14 mouse cellular contexts compared by ENCODE assay signal in genomic region chr3:126723458-126723857, GRCm38 (mm10).
DNase-seq lines count a peak whose midpoint lies in the region; ATAC-seq and TF ChIP-seq lines count a peak whose summit lies in the region.
"Had no signal": no experiment of that assay in that cellular context is flagged by ENCODE, and none has a peak within 500 bp of the region (broad histone marks: within the 10 kb centered on the region; RNA-seq: fewer than 3 reads in every experiment).

No protein-coding gene starts in this region.

- peak overlapping the region; percentile 75 for H3K27ac ChIP-seq in cerebellum, adult 2 months (ENCODE audit: insufficient read depth, low read length)
- peak overlapping the region; percentile 72 for H3K27ac ChIP-seq in hindbrain, postnatal 0 days
- no peak overlapping the region for H3K27ac ChIP-seq in hindbrain, embryonic 12.5 days
- peak overlapping the region; percentile 90 for H3K27ac ChIP-seq in heart, embryonic 16.5 days (ENCODE audit: low read length)
- H3K27ac ChIP-seq: limb, embryonic 12.5 days; neural tube, embryonic 12.5 days had no signal

- 22% methylated on average over 5 of the region's 5 CpGs for WGBS in cerebellum, adult 2 months
- WGBS in hindbrain, postnatal 0 days = 56% methylated on average over 5 of the region's 5 CpGs
- WGBS in hindbrain, embryonic 12.5 days = 75% methylated on average over 5 of the region's 5 CpGs
- WGBS in heart, embryonic 16.5 days = 44% methylated on average over 5 of the region's 5 CpGs

- H3K36me3 ChIP-seq in hindbrain, postnatal 0 days (ENCODE audit: insufficient read depth, low read length) = no peaks in the 10 kb centered on the region; the same call in 1 of the 2 replicates
- no peaks in the 10 kb centered on the region for H3K36me3 ChIP-seq in hindbrain, embryonic 12.5 days
- no peaks in the 10 kb centered on the region for H3K36me3 ChIP-seq in heart, embryonic 16.5 days (ENCODE audit: control insufficient read depth, insufficient read depth)
- H3K36me3 ChIP-seq: G1E; limb, embryonic 12.5 days; neural tube, embryonic 12.5 days had no signal

- no peak for DNase-seq in cerebellum, adult 2 months
- no peak for DNase-seq in cerebellum, adult 8-10 months
- no peak for DNase-seq in hindbrain, postnatal 0 days (ENCODE audit: low spot score)
- DNase-seq in brain, adult 2 months (ENCODE audit: low read depth, low spot score) = peak; percentile 48
- DNase-seq in spleen, adult 18-20 months = no peak
- DNase-seq: kidney, adult 9 months; lung, adult 18-20 months; thymus, adult 18-20 months had no signal

- no peak overlapping the region for H3K4me2 ChIP-seq in hindbrain, postnatal 0 days (ENCODE audit: low read depth, low read length)
- H3K4me2 ChIP-seq in hindbrain, embryonic 12.5 days (replicated peaks) = no peak overlapping the region
- no peak overlapping the region for H3K4me2 ChIP-seq in heart, embryonic 16.5 days (ENCODE audit: low read depth, low read length)
- H3K4me2 ChIP-seq: limb, embryonic 12.5 days; neural tube, embryonic 12.5 days had no signal

- ATAC-seq in hindbrain, postnatal 0 days = peak; percentile 41; the same call in 1 of the 2 replicates
- no peak for ATAC-seq in hindbrain, embryonic 12.5 days (ENCODE audit: low FRiP score)
- peak; percentile 87 for ATAC-seq in heart, embryonic 16.5 days (replicated peaks; ENCODE audit: extremely low read depth, insufficient read depth, low FRiP score)
- ATAC-seq in activated CD4-positive, CD25-positive, alpha-beta regulatory T cell, adult 4 months = no peak

- TF ChIP-seq POLR2A in cerebellum, adult 2 months (IDR thresholded peaks at IDR 0.05; ENCODE audit: borderline replicate concordance, insufficient read depth, low read length) = no peak

- H3K4me3 ChIP-seq in cerebellum, adult 2 months (replicated peaks; ENCODE audit: insufficient read depth, low read depth, low read length) = no peak overlapping the region
- no peak overlapping the region for H3K4me3 ChIP-seq in hindbrain, postnatal 0 days (ENCODE audit: low read length)
- H3K4me3 ChIP-seq in hindbrain, embryonic 12.5 days = no peak overlapping the region
- H3K4me3 ChIP-seq in heart, embryonic 16.5 days (ENCODE audit: low read length) = no peak overlapping the region
- H3K4me3 ChIP-seq: limb, embryonic 12.5 days; neural tube, embryonic 12.5 days had no signal

- H3K9ac ChIP-seq in hindbrain, postnatal 0 days (replicated peaks; ENCODE audit: low read length) = no peak overlapping the region
- no peak overlapping the region for H3K9ac ChIP-seq in hindbrain, embryonic 12.5 days
- H3K9ac ChIP-seq in heart, embryonic 16.5 days (ENCODE audit: low read length) = no peak overlapping the region
- H3K9ac ChIP-seq: limb, embryonic 12.5 days; neural tube, embryonic 12.5 days had no signal

- no peaks in the 10 kb centered on the region for H3K9me3 ChIP-seq in hindbrain, postnatal 0 days (ENCODE audit: low read length)
- H3K9me3 ChIP-seq in hindbrain, embryonic 12.5 days (replicated peaks) = no peaks in the 10 kb centered on the region
- no peaks in the 10 kb centered on the region for H3K9me3 ChIP-seq in heart, embryonic 16.5 days (replicated peaks; ENCODE audit: control insufficient read depth, low read length)
- H3K9me3 ChIP-seq: limb, embryonic 12.5 days; neural tube, embryonic 12.5 days had no signal

- no peak for TF ChIP-seq CTCF in cerebellum, adult 2 months (IDR thresholded peaks at IDR 0.05; ENCODE audit: borderline replicate concordance, insufficient read depth, low read depth, low read length)
- no peak for TF ChIP-seq CTCF in hindbrain, postnatal 0 days (IDR thresholded peaks at IDR 0.05; ENCODE audit: low read depth)

- peaks cover 9% of the 10 kb centered on the region; the same call in 1 of the 2 replicates for H3K4me1 ChIP-seq in cerebellum, adult 2 months (ENCODE audit: control insufficient read depth, insufficient read depth, low read length)
- 0 out of 2 replicates have a peak, but pooled peaks cover 9% of the 10 kb centered on the region for H3K4me1 ChIP-seq in hindbrain, postnatal 0 days (ENCODE audit: insufficient read depth, low read length)
- no peaks in the 10 kb centered on the region for H3K4me1 ChIP-seq in hindbrain, embryonic 12.5 days
- peaks cover 12% of the 10 kb centered on the region; the same call in 1 of the 2 replicates for H3K4me1 ChIP-seq in heart, embryonic 16.5 days (ENCODE audit: control insufficient read depth, insufficient read depth, low read length)
- H3K4me1 ChIP-seq: limb, embryonic 12.5 days; neural tube, embryonic 12.5 days had no signal

- no peaks in the 10 kb centered on the region for H3K27me3 ChIP-seq in cerebellum, adult 2 months (ENCODE audit: control insufficient read depth, insufficient read depth, low read length)
- H3K27me3 ChIP-seq in hindbrain, postnatal 0 days (ENCODE audit: insufficient read depth, low read length) = no peaks in the 10 kb centered on the region
- no peaks in the 10 kb centered on the region for H3K27me3 ChIP-seq in hindbrain, embryonic 12.5 days
- no peaks in the 10 kb centered on the region for H3K27me3 ChIP-seq in heart, embryonic 16.5 days (ENCODE audit: control insufficient read depth, insufficient read depth, low read length)
- H3K27me3 ChIP-seq: limb, embryonic 12.5 days; neural tube, embryonic 12.5 days had no signal

Comparison
In these comparisons a context has a peak if more than half of its experiments do, and no peak if none do; other contexts are left out.
1. ATAC-seq: peak in hindbrain, postnatal 0 days (single experiment) and heart, embryonic 16.5 days (single experiment); none in hindbrain, embryonic 12.5 days (single experiment) and activated CD4-positive, CD25-positive, alpha-beta regulatory T cell, adult 4 months (single experiment).